ENCODE assay signal across 13 mouse cellular contexts in the genomic region with DNA sequence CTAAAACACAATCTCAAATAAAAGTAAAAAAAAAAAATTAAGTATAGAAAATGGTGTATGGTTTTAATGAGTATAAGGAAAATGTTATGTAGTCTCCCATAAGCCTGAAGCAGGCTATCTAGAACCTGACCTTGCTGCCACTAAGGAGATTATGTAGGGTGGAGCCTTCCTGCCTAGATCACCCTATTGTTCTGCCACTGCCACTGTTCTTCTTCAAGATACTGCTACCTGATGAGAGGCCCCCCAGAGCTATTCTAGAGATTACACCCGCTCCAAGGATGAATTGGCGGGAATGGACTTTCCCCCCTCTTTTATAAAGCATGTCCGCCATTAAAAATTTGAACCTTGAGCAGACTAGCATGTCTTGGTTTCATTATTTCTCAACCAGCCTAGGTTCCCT. TPM values are rescaled to one million over a fixed set of nuclear protein-coding genes. Genes with fewer than 3 reads are reported as not detected.
"Had no signal": no experiment of that assay in that cellular context is flagged by ENCODE, and none has a peak within 500 bp of the region (broad histone marks: within the 10 kb centered on the region; RNA-seq: fewer than 3 reads in every experiment).

No protein-coding gene starts in this region.

RNA-seq across cellular contexts. Expression of a gene that starts 36.3 kb away (rescaled TPM):
- total RNA-seq: megakaryocyte-erythroid progenitor cell, adult 5-6 weeks had no signal
- polyA plus RNA-seq: lung, embryonic 14.5 days; lung, embryonic 16.5 days; midbrain, embryonic 10.5 days; midbrain, embryonic 12.5 days; midbrain, embryonic 14.5 days; midbrain, embryonic 16.5 days; neural tube, embryonic 11.5 days; neural tube, embryonic 13.5 days; neural tube, embryonic 15.5 days; small intestine, adult 2 months; stomach, embryonic 14.5 days; stomach, embryonic 16.5 days had no signal
